10 mouse cellular contexts compared by ENCODE assay signal in genomic region chr16:14493491-14494114, GRCm38 (mm10).
A peak's percentile ranks its signal among the peaks of the same experiment; 100 is the strongest.
DNase-seq lines count a peak whose midpoint lies in the region; ATAC-seq and TF ChIP-seq lines count a peak whose summit lies in the region.
"Had no signal": no experiment of that assay in that cellular context is flagged by ENCODE, and none has a peak within 500 bp of the region (broad histone marks: within the 10 kb centered on the region; RNA-seq: fewer than 3 reads in every experiment).

No protein-coding gene starts in this region.

- intact Hi-C loops in left cerebral cortex, adult 2 months (cut with DNase I) = loop anchor here (1.0 to 5.0 kb wide), 2 partner anchors 256 to 331 kb away; partner anchors contain the start of genes Marf1 and Nde1
- intact Hi-C loops in left cerebral cortex, postnatal 36 days (cut with DNase I) = loop anchor here (1.0 kb wide), 1 partner anchor 256 kb away; no protein-coding TSS in a partner anchor

- no peak overlapping the region for H3K9ac ChIP-seq in embryonic facial prominence, embryonic 11.5 days (replicated peaks; ENCODE audit: low read length)
- H3K9ac ChIP-seq: lung, embryonic 15.5 days had no signal

- in situ Hi-C loops in Patski (cut with MboI; ENCODE audit: low pct_unique_long_range_greater_than_20kb) = loop anchor here (5.0 kb wide), 1 partner anchor 256 kb away; no protein-coding TSS in a partner anchor

- ATAC-seq in embryonic facial prominence, embryonic 11.5 days (replicated peaks; ENCODE audit: insufficient number of reproducible peaks, low FRiP score, low TSS enrichment, low read depth) = no peak
- ATAC-seq in Patski = no peak
- ATAC-seq in megakaryocyte progenitor cell, adult 5-6 weeks (replicated peaks; ENCODE audit: poor library complexity) = peak; percentile 71

- H3K4me2 ChIP-seq in embryonic facial prominence, embryonic 11.5 days (ENCODE audit: low read depth, low read length) = no peak overlapping the region
- H3K4me2 ChIP-seq: lung, embryonic 15.5 days had no signal

- POLR2A ChIA-PET in Patski (lab: Charles Lee) = no interaction called here

- no peaks in the 10 kb centered on the region for H3K4me1 ChIP-seq in embryonic facial prominence, embryonic 11.5 days (ENCODE audit: control insufficient read depth, insufficient read depth, low read length)
- no peaks in the 10 kb centered on the region for H3K4me1 ChIP-seq in embryonic facial prominence, embryonic 10.5 days
- H3K4me1 ChIP-seq: lung, embryonic 15.5 days had no signal

- no peaks in the 10 kb centered on the region for H3K9me3 ChIP-seq in embryonic facial prominence, embryonic 11.5 days (replicated peaks; ENCODE audit: control insufficient read depth, low read length)
- H3K9me3 ChIP-seq in embryonic facial prominence, embryonic 10.5 days = no peaks in the 10 kb centered on the region
- H3K9me3 ChIP-seq: lung, embryonic 15.5 days had no signal

- H3K4me3 ChIP-seq in embryonic facial prominence, embryonic 11.5 days (ENCODE audit: low read depth, low read length) = no peak overlapping the region
- H3K4me3 ChIP-seq in embryonic facial prominence, embryonic 10.5 days = no peak overlapping the region
- H3K4me3 ChIP-seq in left cerebral cortex, adult 2 months = no peak overlapping the region
- H3K4me3 ChIP-seq: lung, embryonic 15.5 days had no signal

- CTCF ChIA-PET in Patski (lab: Charles Lee) = interaction anchor here (1.0 to 3.0 kb wide), 3 partner anchors 242 to 257 kb away, joined by 3 to 9 read pairs (median 8); no protein-coding TSS in a partner anchor

- 86% methylated on average over 2 of the region's 2 CpGs for WGBS in embryonic facial prominence, embryonic 11.5 days
- WGBS in embryonic facial prominence, embryonic 10.5 days = 81% methylated on average over 2 of the region's 2 CpGs

- no peaks in the 10 kb centered on the region for H3K36me3 ChIP-seq in embryonic facial prominence, embryonic 11.5 days (replicated peaks; ENCODE audit: control insufficient read depth, insufficient read depth, low read depth, low read length)
- H3K36me3 ChIP-seq in embryonic facial prominence, embryonic 10.5 days (replicated peaks) = no peaks in the 10 kb centered on the region
- H3K36me3 ChIP-seq: lung, embryonic 15.5 days had no signal

- peak; percentile 64 for TF ChIP-seq CTCF in left cerebral cortex, adult 2 months (IDR thresholded peaks at IDR 0.05)
- TF ChIP-seq CTCF in Patski (IDR thresholded peaks at IDR 0.05) = peak; percentile 56

- H3K27ac ChIP-seq in embryonic facial prominence, embryonic 11.5 days (replicated peaks; ENCODE audit: low read depth, low read length) = no peak overlapping the region
- H3K27ac ChIP-seq in embryonic facial prominence, embryonic 10.5 days (replicated peaks) = no peak overlapping the region
- H3K27ac ChIP-seq in left cerebral cortex, adult 2 months = no peak overlapping the region
- H3K27ac ChIP-seq: lung, embryonic 15.5 days had no signal

- H3K27me3 ChIP-seq in embryonic facial prominence, embryonic 11.5 days (ENCODE audit: control insufficient read depth, insufficient read depth, low read length) = no peaks in the 10 kb centered on the region
- no peaks in the 10 kb centered on the region for H3K27me3 ChIP-seq in embryonic facial prominence, embryonic 10.5 days (replicated peaks; ENCODE audit: low read depth, poor library complexity, severe bottlenecking)
- peaks cover 7% of the 10 kb centered on the region for H3K27me3 ChIP-seq in Patski
- H3K27me3 ChIP-seq: lung, embryonic 15.5 days had no signal

- DNase-seq in embryonic facial prominence, embryonic 11.5 days (ENCODE audit: low spot score) = peak; percentile 52
- DNase-seq in embryonic facial prominence, embryonic 10.5 days (ENCODE audit: low spot score) = no peak
- no peak for DNase-seq in left cerebral cortex, adult 2 months (ENCODE audit: extremely low spot score in 1 of 2, low spot score in 2 of 2)
- no peak for DNase-seq in left cerebral cortex, postnatal 36 days (ENCODE audit: low spot score in 2 of 2)
- DNase-seq in Patski (ENCODE audit: low read depth, low spot score) = no peak
- no peak for DNase-seq in adrenal gland, postnatal 25 days
- DNase-seq in Muller cell, postnatal 12 days (ENCODE audit: inconsistent ontology term) = no peak
- DNase-seq: thymus, postnatal 25 days had no signal
